Mouse (Mus musculus): Measurements from ENCODE around the gene Col15a1.

Gene Col15a1

GRCm38 (mm10) chr4:47230498-47230897 lies 22.5 kb downstream of the Col15a1 start:
- DNase-seq (ENCODE audit: low spot score): no peak

DNA sequence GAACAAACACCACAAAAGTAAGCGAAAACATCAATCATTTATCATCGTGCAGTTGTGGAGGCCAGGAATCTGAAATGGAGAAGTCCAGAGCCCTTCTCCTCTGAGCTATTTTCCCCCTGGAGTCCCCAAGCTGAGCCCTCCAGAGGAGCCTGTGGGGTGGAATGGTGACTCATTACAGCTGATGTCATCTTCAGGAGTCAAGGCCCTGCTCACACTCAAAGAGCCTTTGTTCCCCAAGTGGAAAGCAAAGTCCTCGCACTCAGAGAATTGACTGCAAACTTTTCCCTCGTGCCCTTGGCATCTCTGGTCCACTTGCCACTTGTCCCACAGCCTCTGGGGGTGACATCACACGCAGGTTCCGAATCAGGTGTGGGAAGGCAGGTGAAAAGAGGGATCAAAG lies 23.4 kb downstream of the Col15a1 start:
- DNase-seq (ENCODE audit: low spot score): no peak

- DNase-seq (ENCODE audit: low spot score): no peak
Measured at GRCm38 (mm10) chr4:47233192-47233835, 25.4 kb downstream of the Col15a1 start.

GRCm38 (mm10) chr4:47234667-47235267 lies 26.8 kb downstream of the Col15a1 start:
- DNase-seq (ENCODE audit: low spot score): peak; percentile 75

DNA sequence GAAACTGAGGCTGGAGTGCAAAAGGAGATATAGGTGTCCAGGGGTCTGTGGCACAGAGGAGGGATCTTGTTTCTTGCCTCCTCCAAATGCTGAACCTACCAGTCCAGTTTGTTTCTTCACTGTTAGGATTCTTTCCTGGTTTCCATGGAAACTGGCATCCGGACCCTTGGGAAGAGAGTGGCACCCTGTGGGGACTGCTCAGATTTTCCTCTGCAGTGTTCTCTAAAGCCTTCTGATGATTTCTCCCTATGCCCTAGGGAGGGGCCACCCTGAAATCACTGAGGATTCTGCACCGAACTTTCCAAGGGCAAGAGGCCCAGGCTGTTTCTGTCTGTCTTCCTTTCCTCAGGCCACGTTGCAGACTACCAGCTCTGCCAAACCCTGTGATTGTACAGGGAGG lies 27.4 kb downstream of the Col15a1 start:
- no peak for DNase-seq (ENCODE audit: low spot score)

DNA sequence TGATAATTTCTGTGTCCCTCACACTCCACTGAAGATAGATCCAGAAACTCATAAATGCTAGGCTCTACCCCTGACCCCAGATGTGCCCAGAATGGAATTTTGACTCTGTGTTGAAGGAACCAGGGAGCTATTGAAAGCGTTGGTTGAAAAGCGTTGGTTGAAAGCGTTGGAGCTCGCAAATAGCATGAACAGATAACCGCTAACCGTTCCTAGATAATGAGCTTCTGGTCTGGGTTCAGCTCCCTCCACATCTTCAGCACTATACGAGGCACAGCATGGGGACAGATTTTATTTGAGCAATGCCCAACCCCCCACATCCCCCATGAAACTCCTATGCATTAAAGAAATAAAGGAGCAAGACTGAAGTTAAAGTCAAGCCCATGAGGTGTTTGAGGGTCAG lies 28.1 kb downstream of the Col15a1 start:
- no peak for DNase-seq (ENCODE audit: low spot score)

GRCm38 (mm10) chr4:47237220-47237619 lies 29.3 kb downstream of the Col15a1 start:
- no peak for DNase-seq (ENCODE audit: low spot score)

- DNase-seq (ENCODE audit: low spot score): no peak
Measured at GRCm38 (mm10) chr4:47239114-47239513, 31.2 kb downstream of the Col15a1 start.

DNA sequence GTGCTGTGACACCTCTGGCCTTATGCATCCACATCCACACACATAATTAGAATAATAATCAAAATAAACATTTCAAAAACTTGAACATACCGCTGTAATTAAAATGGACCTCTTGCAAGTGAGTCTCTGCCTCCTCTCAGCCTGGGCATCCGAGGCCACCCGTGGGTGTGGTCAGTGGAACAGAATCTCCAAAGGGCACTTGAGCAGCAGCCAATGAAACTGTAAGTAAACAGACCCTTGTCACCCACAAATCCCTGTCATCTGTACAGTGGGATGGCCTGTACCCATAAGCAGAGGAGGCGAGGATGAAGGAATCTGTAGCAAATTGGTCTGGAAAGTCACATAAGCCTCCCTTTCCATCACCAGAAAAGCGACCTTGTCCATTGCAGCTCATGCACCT lies 32.9 kb downstream of the Col15a1 start:
- no peak for DNase-seq (ENCODE audit: low spot score)

DNA sequence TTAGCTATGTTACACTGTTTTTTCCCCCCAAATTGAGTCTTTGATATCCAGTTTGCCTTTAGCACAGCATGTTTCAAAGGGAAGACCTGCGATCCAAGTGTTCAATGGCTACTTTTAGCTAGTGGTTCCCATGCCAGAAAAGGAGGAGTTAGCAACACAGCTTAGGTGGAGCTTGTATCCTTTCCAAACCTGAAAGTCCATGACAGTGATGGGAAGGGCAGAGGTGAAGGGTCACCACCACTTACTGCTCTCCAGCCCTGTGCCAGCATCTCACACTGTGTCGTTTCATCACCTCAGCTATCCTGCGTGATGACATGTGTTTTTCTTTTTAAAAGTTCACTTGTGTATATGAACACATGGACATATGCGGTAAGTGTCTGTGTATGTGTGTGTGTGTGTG lies 34.2 kb downstream of the Col15a1 start:
- DNase-seq (ENCODE audit: low spot score): no peak

DNA sequence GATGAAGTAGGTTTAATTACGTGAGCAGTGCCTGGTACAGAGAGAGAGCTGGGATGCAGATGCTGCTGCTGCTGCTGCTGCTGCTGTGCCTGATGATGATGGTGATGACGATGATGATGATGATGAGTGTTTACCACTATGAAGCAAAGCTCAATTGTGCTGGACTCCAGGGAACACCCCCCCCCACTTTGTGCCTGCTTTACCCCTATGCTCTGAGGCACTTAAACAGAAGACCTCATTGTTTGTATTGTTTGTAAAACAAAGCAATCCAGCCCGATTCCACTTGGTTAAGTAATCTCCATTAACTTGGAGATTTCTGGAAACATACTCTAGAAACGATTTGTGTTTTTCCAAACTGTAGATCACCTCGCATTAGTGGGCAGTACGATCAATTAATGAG lies 36.7 kb downstream of the Col15a1 start:
- no peak for DNase-seq (ENCODE audit: low spot score)

DNA sequence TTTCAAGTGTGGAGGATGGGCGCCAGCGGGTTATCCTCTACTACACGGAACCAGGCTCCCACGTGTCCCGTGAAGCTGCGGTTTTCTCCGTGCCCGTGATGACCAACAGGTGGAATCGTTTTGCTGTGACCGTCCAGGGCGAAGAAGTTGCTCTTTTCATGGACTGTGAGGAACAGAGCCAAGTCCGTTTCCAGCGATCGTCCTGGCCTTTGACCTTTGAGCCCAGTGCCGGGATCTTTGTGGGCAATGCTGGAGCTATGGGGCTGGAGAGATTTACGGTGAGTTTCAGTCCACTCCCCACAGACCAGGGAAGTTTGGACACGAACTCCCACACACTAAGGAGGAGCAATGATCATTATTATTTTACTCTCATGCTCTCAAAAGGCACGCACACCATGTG lies 37.7 kb downstream of the Col15a1 start:
- DNase-seq (ENCODE audit: low spot score): no peak

GRCm38 (mm10) chr4:47246811-47247210 lies 38.9 kb downstream of the Col15a1 start:
- no peak for DNase-seq (ENCODE audit: low spot score)

DNA sequence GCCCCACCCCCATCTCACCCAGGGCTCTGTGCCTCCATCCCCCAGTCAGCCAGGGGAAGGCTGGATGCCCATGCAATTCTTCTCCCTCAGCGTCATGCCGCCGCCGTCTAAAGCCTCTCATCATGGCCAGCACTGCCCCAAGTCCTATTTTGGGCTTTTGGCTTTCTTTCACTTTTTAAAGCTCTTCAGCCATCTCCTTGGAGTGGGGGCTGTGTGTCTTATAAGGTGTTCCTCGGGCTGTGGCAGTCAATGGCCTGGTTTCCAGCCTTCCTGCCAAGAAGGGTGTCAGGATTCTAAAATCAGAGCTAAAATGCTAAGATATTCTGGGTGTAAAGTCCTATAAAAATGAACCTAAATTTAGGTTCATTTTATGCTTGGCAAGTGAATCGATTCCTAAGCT lies 39.6 kb downstream of the Col15a1 start:
- DNase-seq (ENCODE audit: low spot score): no peak

GRCm38 (mm10) chr4:47249193-47249592 lies 41.2 kb downstream of the Col15a1 start:
- no peak for DNase-seq (ENCODE audit: low spot score)

- DNase-seq (ENCODE audit: low spot score): peak; percentile 84
Measured at GRCm38 (mm10) chr4:47251069-47251468, 43.1 kb downstream of the Col15a1 start.

- DNase-seq (ENCODE audit: low spot score): no peak
Measured at GRCm38 (mm10) chr4:47251693-47252435, 43.9 kb downstream of the Col15a1 start.

DNA sequence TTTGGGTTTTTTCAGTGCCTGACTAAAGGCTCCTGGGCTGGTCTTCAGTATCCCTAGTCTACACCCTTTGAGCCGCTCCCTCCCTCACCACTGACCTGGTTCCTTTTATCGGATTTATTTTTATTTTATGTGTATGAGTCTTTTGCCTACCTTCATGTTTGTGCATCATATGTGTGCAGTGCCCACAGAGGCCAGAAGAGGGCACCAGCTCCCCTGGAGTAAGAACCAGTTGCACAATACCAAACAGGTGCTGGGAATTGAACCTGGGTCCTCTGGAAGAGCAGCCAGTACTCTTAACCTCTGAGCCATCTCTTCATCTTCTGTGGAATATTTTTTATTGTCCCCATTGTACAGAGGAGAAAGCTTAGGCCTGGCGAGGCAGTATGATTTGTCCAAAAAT lies 44.7 kb downstream of the Col15a1 start:
- no peak for DNase-seq (ENCODE audit: low spot score)

- peak; percentile 81 for DNase-seq (ENCODE audit: low spot score)
Measured at GRCm38 (mm10) chr4:47255641-47256040, 47.7 kb downstream of the Col15a1 start.

- DNase-seq (ENCODE audit: low spot score): no peak
Measured at GRCm38 (mm10) chr4:47258201-47258600, 50.2 kb downstream of the Col15a1 start.

DNA sequence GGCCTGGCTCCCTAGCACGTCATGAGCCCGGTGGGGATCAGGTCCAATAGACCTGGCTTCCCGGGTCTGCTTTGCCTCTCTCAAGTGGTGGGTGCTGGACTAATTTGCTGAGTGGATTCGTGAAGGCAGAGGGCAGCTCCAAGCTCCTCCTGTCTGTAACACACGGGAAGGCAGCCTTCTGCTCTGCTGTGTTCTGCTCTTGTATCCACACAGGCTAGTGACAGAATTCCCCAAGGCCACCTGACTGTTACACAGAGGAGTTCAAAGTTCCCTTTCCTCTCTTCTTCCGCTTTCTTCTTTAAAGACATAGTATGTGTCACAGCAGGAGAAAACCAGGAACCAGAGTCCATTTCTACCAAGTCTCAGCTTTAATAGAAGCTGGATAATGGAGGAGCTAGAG lies 53.1 kb downstream of the Col15a1 start:
- DNase-seq (ENCODE audit: low spot score): no peak

- DNase-seq (ENCODE audit: low spot score): no peak
Measured at GRCm38 (mm10) chr4:47261919-47262318, 54.0 kb downstream of the Col15a1 start.

DNA sequence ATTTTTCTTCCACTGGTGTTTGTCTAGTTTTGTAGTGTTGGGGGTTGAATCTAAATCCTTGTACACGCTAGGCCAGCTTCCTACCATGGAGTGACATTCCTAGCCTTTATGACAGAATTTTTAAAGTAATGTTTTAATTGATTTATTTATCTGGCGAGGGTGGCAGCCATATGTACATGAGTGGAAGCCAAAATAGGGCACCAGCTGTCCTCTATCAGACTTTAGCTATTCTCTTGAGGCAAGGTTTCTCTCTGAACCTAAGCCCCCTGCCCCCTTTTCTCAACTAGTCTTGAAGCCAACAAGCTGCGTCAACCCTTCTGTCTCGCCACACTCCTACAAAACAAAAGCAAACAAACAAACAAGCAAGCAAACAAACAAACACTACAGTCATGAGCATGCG lies 57.6 kb downstream of the Col15a1 start:
- no peak for DNase-seq (ENCODE audit: low spot score)
